Mouse (Mus musculus): ENCODE results near the gene Irf1.
"Not testable (repeated sequence)": the region's sequence is repeated elsewhere in the genome, so short reads cannot be mapped to it uniquely, and the experiment has no call there.

Irf1 gene

DNA sequence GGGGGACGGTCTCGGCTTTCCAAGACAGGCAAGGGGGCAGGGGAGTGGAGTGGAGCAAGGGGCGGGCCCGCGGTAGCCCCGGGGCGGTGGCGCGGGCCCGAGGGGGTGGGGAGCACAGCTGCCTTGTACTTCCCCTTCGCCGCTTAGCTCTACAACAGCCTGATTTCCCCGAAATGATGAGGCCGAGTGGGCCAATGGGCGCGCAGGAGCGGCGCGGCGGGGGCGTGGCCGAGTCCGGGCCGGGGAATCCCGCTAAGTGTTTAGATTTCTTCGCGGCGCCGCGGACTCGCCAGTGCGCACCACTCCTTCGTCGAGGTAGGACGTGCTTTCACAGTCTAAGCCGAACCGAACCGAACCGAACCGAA, at the start of gene Irf1:
TSS of gene Irf1 (plus strand) at position 255 of the 365 bp plus-strand sequence.
- peak; percentile 74 for DNase-seq (ENCODE audit: low read depth, low spot score)

DNA sequence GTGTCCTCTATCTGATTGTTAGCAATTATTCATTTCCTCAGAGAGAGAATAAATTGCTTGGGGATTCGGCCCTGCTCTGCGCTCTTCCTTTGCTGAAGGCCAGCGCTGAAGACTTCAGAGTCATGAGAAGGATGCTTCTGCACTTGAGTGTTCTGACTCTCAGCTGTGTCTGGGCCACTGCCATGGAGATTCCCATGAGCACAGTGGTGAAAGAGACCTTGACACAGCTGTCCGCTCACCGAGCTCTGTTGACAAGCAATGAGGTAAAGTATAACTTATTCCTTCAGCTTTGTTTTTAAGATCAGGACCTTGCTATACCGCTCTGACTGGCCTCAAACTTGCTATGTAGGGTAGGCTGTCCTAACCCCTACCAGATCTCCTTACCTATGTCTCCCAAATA, 49.1 kb upstream of the Irf1 start, which contains the start of gene Il5:
TSS of gene Il5 (plus strand) at position 80 of the 400 bp plus-strand sequence.
- DNase-seq (ENCODE audit: low read depth, low spot score), result no peak

DNA sequence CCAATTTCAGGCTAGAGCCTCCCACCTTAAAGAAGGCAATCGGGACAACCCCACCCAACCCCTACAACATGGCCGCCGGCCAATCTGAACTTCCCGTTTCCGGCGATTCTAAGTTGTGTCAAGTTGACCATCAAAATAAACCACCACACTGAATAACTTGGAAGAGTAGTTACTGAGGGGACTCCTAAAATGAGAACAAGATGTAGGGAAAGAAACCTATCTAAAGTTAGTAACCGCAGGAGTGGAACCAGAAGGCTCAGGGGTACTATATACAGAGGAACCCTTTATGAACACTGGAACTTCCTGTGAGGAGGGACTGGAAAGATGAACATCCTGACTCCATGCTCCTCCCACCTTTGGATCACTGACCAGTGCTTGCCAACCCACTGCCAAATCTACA, 38.4 kb upstream of the Irf1 start:
- DNase-seq (ENCODE audit: low read depth, low spot score), result no peak

DNA sequence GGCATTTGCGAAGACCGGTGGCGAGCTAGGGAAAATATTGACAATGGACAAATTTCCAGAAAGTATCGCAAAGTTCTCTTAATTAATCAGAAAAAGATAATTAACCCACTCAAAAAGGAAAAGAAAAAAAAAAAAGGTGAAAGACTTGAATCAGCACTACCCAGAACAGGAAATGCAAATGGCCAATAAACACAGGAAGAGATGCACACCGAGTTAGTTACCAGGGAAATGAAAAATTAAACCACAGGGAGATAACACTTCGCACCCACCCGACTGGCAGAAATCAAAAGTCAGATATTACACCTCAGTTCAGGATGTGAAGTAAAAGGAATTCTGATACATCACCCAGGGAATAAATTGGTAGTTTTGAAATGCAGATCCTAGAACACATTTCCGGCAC, 37.6 kb upstream of the Irf1 start:
- DNase-seq (ENCODE audit: low read depth, low spot score), result no peak

DNA sequence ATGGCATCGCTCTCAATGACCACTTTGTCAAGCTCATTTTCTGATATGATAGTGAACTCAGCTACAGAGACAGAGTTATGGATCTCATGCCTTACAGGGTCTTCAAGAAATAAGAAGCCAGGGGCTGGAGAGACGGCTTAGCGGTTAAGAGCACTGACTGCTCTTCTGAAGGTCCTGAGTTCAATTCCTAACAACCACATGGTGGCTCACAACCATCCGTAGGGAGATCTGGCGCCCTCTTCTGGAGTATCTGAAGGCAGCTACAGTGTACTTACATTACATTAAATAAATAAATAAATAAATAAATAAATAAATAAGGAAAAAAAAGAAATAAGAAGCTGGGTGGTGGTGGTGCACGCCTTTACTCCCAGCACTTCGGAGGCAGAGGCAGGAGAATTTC, 36.0 kb upstream of the Irf1 start:
- no peak for DNase-seq (ENCODE audit: low read depth, low spot score)

DNA sequence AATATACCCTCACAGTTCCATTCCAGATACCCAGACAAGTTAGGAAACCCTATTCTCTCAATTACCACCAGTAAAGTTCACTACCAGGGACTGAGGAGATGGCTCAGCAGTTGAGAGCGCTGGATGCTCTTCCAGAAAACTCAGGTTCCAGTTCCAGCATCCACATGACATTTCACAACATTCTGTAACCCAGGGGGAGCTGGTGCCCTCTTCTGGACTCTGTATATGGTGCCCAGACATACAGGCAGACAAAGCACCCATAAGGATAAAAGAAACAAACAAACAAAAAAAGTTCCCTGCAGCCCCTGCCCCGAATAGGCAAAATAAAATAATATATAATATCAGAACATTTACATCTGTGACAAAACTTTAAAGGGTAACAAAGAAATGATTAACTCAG, 35.4 kb upstream of the Irf1 start:
- DNase-seq (ENCODE audit: low read depth, low spot score), result no peak

DNA sequence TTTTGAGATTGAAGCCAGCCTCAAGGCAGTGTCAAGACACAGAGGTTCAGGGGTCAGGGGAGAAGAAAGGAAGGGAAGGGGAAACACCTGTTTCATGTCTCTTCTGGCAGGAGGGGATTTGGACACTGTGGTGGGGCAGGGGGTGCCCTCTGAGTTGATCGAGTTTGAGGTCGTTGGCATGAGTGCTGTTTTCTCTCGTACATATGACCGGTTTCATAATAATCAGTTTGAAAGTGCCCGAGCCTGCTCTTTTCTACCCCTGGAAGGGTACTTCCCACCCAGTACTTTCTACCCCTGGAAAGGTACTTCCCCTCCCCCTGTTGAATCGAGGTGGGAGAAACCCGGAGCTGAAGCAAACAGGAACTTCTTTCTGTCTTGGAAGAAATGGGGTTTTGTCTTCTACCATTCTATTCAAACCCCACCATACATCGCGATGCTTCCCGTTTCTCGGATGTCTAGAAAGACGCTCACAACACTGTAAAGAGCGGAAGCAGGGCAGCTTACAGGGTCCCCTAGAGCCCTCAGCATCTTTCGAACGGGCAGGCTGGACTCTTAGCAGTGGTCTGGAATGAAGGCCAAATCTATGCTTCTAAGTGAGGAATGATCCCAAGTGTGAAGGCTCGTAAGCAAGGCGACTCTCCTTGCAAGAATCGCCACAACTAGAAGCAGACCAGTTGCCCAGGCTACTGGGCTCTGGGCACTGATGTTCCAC, 34.7 kb upstream of the Irf1 start:
- no peak for DNase-seq (ENCODE audit: low read depth, low spot score)

DNA sequence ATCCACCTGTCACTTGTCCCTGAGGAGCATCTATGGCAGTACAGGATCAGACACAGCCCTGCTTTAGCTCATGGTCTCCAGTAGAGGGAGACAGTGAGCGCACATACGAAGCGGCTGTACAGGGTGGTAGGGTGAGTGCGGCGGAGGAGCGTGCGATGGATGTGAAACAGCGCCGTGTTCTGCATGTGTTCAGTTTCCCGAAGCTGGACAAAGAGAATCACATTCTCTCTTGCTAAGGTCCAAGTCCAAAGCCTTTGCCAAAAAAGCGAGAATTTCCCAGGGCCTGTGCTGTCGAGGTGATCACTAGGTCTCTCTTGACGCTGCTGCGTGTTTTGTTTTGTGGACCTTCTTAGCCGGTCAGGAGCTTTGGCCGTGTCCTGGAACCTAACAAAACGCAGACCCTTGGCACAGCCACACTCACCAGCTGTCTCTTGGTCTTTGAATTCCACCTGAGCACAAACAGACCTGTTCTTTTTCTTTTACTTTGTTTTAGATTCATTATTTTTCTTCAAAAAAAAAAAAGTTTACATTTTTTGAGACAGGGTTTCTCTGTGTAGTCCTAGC, 34.0 kb upstream of the Irf1 start:
- DNase-seq (ENCODE audit: low read depth, low spot score), result peak; percentile 64

DNA sequence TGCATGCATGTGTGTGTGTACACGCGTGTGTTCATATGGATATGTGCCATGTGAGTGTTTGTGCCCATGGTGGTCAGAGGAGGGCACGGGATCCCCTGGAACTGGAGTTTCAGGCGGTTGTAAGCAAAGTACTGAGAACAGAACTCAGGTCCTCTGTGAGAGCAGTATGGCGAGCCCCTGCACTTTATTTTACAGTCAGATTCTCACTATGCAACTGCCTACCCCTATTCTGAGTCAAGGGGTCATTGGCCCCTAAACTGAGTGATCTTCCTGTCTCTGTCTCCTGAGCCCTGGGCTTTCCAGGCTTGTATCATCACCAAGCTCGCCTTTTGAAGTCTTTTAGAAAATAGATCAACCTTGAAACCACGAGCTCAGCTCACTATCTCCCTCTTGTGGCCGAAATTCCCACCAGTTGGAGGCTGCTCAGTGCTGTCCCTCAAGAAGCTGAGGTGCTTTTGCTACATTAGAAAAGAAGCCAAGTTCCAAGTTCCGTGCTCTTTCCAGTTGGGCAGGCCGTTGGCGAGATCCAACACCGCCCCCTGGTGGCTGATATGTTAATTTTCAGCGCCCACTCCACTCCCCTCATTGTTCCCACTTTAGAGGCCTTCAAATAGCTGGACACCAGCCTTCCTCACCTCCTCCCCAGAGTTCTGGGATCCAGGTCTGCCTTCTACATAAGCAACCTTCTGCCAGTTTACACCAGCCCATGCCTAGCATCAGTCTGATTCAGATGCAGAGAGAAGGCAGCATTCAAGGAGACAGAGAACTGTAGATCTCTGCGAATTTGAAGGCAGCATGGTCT, 32.8 kb upstream of the Irf1 start:
- peak; percentile 56 for DNase-seq (ENCODE audit: low read depth, low spot score)

DNA sequence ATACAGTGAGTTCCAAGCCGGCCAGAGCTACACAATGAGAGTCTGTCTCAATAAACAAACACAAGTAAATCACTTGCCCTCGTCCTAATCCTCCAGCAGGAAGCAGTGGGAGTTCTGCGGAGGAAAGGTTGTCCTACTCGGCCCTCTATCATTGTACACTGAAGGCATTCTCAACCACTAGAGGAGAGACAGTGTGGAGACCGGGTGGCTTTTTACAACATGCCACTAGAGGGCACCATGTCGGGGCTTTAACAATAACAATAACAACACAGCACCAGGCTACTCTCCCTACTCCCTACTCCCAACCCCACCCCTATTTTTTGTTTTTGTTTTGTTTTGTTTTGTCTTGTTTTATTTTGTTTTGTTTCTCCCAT, 32.3 kb upstream of the Irf1 start:
- no peak for DNase-seq (ENCODE audit: low read depth, low spot score)

DNA sequence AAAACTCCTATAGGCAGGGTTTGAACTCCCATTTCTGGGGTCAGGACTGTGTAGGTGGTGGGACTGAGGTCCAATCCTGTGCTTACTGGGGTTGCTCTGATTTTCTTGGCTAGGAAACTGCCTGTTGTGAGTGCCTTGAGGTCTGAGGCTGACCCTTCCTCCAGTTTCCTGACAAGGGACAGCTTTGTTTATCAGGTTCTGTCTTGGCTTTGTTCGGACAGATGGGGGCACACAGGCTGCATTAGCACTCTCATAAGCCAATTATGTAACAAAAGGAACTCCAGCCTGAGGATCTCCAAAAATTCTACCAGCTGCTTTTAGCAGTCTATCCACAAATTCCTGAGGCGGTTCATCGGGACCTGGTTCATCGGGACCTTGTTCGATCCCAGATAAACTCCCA, 27.5 kb upstream of the Irf1 start:
- DNase-seq (ENCODE audit: low read depth, low spot score), result no peak

DNA sequence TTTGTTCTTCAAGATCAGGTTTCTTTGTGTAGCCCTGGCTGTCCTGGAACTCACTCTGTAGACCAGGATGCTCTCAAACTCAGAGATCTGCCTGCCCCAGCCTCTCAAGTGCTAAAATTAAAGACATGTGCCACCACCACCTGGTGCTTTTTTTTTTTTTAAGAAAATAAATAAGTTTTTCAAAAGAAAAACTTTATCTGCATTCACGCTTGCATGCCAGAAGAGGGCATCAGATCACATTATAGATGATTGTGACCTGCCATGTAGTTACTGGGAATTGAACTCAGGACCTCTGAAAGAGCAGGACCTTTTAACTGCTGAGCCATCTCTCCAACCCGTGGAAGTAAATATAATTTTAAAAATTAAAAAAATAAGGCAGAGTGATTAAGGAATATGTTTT, 24.6 kb upstream of the Irf1 start:
- no peak for DNase-seq (ENCODE audit: low read depth, low spot score)

DNA sequence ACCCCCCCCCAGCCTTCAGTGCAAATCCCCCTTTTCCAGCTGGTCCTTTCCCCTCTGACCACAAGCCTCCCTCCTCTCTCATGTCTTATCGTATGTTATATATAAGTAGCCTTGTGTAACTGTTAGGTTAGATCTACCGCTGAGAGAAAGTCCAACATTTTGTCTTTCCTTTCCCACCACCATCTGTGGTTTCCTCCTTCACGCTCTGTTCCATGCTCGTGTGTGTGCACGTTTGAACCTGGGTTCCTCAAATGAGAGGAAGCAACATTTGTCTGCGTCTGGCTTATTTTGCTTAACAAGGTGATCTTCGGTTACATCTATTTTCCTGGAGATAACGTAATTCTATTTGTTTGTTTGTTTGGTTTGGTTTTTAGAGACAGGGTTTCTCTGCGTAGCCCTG, 21.8 kb upstream of the Irf1 start:
- DNase-seq (ENCODE audit: low read depth, low spot score), result no peak

DNA sequence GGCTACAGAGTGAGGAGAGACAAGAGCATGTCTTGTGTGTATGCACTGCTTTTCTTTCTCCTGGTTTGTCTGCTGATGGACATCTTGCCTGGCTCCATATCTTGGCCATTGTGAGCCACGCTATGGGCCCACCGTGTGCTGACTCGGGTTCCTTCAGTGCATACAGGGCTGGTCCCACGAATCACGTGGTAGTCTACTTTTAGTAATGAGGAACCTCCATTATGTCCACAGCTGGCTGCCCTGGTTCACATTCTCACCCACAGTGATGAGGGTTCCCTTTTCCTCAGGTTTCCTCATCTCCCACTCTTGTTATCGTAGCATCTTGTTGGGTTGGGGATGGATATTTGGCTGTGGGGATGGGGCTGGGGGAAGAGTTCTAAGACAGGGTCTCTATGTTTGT, 21.2 kb upstream of the Irf1 start:
- DNase-seq (ENCODE audit: low read depth, low spot score), result no peak

DNA sequence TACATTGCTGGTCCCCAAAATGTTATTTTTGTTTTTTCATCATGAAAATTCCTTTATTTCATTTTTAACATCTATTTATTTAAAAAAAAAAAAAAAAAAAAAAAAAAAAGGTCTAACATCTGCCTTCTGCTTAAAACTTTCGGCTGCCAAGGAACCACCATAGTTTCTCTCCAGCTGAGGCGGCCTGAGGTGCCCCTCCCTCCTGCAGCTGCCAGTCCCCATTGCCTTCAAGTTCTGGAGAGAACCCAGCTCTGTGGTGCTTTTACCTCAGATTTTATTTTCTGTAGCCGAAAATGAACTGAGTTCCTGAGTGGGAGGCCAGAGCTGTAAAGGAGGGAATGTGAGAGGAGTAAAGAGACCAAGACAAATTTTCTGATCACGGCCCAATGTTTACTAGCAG, 20.5 kb upstream of the Irf1 start:
- no peak for DNase-seq (ENCODE audit: low read depth, low spot score)

DNA sequence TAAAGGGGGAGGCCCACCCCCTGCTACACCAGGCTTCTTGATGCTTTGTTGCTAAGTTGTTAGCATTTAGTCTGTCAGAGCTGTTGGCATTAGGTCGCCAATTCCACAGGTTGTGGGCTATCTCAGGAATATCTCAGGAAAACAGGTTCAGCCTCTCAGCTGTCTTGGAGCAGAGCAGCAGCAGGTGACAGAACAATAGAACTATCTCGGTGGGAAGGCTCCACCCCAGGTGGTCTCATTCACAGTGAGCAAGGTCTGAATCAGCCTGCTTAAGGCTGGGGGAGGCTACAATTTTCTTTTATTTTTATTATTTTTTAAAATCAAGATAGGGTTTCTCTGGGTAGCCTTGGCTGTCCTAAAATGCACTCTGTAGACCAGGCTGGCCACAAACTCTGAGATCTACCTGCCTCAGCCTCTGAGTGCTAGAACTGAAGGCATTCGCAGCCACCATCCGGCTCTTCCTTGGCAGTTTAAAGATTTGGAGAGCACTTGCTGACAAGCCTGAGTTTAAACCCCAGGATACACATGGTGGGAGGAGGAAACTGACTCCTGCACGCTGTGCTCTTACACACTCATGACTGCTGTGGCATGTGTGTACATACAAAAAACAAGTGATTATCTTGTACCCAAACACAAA, 20.0 kb upstream of the Irf1 start:
- no peak for DNase-seq (ENCODE audit: low read depth, low spot score)

DNA sequence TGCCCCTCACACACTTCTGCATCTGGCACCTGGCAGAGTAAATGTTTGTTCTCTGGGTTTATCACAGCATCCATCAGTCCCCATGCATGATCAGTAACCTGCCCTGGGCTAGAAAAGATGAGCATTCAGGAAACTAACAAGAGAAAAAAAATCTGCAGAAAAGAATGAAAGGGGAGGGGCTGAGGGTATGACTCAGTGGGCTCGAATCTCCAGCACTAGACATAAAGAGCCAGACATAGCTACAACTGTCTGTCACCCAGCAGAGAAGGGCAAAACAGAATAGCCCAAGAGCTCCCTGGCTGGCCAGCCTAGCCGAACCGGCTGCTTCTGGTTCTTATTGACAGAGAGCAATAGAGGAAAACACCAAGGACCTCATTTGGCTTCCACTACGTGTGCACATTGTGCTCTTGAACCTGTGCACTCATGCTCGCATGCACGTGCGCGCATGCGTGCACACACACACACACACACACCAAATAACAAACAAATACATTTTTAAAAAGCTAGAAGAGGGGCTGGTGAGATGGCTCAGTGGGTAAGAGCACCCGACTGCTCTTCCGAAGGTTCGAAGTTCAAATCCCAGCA, 14.7 kb upstream of the Irf1 start:
- no peak for DNase-seq (ENCODE audit: low read depth, low spot score)

DNA sequence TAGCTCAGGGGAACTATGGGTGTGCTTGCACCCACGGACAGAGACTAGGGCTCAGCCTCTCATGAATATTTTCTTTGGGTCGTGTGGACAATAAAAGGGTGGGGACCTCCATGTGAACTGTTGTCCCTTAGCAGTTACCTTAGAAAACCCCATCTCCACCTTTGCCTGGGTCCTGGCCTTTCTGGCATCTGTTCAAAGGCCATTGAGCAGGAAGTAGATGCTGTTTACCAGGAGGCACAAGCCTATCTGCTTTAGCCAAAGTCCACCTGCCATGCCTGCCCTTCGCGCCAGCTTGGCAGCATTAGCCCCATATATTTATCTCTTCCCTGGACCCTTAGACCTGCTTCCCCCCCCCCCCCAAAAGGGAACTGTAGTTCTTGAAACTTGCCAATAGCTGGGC, 12.2 kb upstream of the Irf1 start:
- no peak for DNase-seq (ENCODE audit: low read depth, low spot score)

DNA sequence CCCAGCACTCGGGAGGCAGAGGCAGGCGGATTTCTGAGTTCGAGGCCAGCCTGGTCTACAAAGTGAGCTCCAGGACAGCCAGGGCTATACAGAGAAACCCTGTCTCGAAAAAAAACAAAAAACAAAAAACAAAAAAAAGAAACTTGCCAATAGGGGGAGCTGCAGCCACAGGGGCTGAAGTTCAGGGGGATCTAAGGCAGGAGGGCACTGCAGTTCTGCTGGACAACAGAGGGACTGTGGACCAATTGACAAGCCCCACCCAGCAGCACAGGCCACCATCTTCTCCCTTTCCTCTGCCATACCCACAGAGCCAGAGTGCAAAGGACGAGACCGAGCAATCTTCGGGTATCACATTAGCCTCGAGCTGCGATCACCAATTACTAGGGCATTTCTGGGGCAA, 11.8 kb upstream of the Irf1 start:
- DNase-seq (ENCODE audit: low read depth, low spot score), result not testable (repeated sequence)

DNA sequence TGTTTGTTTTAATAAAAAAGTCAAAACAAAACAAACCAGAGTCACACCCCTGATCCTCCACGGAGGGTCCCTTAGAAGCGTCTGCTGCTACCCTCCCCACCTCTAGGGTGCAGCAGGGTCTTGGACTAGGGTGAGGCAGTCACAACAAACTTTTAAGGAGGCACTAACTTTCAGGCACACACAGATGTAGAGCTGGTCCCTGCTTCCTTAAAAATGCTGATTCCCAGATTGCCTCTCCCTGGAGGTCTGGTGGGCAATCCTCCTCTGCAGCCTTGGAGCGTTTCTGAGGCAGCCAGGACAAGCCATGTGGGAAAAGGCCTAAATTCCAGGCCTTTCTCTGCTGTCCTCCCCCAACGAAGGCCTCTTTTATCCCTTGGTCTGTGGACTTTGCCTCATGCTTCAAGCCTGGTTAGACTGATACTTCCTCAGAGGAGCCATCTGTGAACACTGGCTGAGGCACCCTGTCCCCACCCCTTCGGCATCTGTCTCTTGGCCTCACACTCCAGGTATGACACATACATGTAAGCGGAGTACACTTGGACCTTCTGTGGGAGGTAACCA, 10.9 kb upstream of the Irf1 start:
- no peak for DNase-seq (ENCODE audit: low read depth, low spot score)

DNA sequence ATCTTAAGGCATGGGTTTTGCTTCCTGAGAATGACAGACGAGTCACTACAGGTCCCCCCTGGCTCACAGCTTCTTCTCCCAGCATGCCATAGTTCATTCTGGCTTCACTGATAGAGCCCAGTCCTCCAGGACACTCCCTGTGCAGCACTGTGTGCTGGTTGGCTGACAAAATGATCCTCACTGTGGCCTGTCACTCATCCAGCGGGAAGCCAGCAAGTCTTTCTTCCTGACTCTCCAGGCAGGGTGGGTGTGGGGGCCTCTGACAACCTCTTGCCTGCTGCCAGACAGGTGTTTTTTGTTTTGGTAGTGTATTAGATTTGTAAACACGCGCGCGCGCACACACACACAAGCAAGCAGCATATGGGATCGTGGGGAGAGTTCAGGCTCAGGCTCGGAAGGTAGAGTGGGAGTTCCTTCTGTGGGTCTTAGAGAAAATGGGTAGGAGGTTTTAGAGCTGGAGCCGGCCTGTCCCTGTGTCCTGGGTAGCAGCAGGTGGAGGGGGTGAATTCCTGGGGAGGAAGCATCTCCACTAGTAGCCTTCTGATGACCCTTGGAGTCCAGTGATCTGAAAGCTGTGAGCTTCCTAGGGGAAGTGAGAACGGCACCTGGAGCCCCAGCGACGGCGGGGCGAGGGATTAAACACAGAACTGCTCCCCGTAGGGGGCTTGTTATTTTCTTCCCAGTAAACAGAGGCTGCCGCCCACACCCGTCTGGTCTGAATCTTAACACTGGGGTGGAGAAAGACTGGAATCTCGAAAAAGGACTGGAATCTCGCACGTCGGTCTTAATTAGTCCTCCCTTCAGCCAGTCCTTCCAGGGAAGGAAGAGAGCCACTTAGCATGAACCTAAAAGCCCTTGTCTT, 10.0 kb upstream of the Irf1 start:
- no peak for DNase-seq (ENCODE audit: low read depth, low spot score)
